Mouse (Mus musculus): Measurements from ENCODE around the gene Cckar. TPM values are rescaled to one million over a fixed set of nuclear protein-coding genes. Genes with fewer than 3 reads are reported as not detected.
A peak's percentile ranks its signal among the peaks of the same experiment; 100 is the strongest.

Cckar gene
- not detected in 2 replicates for total RNA-seq (2017)

- no peak for ATAC-seq (replicated peaks; ENCODE audit: low read depth, poor library complexity, severe bottlenecking)
These were observed at the start of gene Cckar for GRCm38 (mm10) chr5:53707235-53708177. Cckar (minus strand) TSS chr5:53707705.

DNA sequence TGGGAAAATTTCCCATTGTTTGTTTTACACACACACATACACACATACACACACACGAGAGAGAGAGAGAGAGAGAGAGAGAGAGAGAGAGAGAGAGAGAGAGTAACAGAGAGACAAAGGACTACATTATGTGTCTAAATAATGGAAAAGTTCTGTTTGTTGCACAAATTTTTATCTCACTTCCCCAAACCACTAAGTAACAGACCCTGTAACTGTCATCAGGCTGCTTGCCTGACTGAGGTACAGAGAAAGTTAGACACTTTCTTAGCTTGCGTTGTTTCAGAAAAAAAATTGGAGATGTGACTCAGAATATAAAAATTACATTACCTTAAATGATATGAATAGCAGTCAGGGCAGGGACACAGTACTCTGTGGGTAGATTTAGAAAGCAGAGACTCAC lies 36.6 kb upstream of the Cckar start:
- peak; percentile 54; the same call in 1 of the 2 replicates for ATAC-seq (replicated peaks; ENCODE audit: low read depth, poor library complexity, severe bottlenecking)

- ATAC-seq (replicated peaks; ENCODE audit: low read depth, poor library complexity, severe bottlenecking): no peak
These were observed 25.4 kb upstream of the Cckar start for GRCm38 (mm10) chr5:53732933-53733332.

DNA sequence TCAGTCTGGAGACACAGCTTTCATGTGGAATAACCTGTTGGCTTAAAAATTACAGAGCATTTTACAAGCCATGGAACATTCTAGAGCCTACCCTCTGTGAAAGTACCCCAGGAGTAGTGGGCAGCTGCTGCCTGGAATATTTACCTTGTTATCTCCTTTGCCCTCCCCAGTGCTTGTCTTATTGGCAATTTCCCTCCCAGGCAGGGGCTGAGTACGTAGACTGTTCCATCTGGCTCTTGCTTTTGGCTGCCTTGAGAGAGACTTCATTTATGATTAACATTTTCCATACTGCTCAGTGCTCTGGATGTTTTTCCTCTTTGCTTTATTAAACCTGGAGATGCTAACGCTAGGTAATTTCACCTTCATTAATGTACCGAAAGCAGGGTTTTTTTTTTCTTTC lies 20.1 kb upstream of the Cckar start:
- ATAC-seq (replicated peaks; ENCODE audit: low read depth, poor library complexity, severe bottlenecking): no peak

DNA sequence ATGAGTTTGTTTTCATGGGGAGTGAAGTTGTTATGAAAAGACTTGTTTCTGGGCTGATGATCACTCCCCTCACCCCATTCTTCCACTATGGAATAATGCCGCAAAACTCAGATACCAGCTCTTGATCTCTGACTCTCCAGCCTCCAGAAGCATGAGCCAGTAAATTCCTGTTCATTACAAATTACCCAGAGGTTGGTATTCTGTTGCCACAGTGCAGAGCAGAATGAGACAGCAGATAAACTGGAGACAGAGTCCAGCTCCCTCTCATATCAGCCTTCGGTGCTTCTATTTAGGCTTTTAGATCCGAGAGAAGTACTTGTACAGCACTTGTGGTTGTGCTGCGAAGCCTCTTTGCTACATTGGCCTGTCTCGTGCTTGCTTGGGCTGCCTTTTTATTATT lies 18.5 kb upstream of the Cckar start:
- ATAC-seq (replicated peaks; ENCODE audit: low read depth, poor library complexity, severe bottlenecking): no peak

GRCm38 (mm10) chr5:53716462-53716861 lies 9.0 kb upstream of the Cckar start:
- no peak for ATAC-seq (replicated peaks; ENCODE audit: low read depth, poor library complexity, severe bottlenecking)

DNA sequence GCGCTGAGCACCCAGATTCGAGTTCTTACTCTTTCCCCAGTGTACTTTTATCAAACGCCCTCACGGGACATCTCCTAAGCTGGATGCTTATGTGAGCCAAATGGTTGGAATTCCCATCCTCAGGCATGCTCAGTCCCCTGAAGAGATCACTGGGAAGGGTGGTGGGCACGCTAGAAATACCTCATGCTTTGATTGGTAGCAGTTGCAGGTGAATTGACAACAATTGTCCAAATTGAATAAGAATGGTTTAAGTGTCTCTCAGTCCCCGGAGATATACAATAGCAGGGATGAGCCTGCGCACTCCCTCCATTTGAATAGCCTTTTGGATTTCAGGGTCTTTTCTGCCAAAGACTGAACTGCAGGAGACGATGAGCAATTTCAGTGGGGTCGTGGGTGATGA lies 3.8 kb upstream of the Cckar start:
- ATAC-seq (replicated peaks; ENCODE audit: low read depth, poor library complexity, severe bottlenecking): no peak

- no peak for ATAC-seq (replicated peaks; ENCODE audit: low read depth, poor library complexity, severe bottlenecking)
These were observed 686 bp upstream of the Cckar start for GRCm38 (mm10) chr5:53708191-53708590.

DNA sequence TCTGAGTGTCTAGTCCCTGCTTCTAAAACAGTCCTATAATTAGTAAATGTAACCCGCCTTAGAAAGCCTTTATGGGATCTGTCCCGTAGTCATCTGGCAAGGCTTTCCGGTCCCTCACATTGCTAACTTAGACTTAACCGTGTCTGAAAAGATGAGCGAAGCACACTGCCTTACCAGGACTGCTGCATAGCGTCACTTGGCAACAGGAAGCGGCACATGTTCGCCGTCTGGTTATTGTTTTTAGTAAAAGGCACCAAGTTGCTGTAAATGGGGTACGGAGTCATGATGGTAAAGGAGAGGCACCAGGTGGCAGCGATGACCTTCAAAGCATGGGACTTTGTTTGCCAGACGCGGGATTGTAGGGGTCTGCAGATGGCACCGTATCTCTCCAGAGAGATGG lies 4.8 kb downstream of the Cckar start:
- ATAC-seq (replicated peaks; ENCODE audit: low read depth, poor library complexity, severe bottlenecking): no peak

DNA sequence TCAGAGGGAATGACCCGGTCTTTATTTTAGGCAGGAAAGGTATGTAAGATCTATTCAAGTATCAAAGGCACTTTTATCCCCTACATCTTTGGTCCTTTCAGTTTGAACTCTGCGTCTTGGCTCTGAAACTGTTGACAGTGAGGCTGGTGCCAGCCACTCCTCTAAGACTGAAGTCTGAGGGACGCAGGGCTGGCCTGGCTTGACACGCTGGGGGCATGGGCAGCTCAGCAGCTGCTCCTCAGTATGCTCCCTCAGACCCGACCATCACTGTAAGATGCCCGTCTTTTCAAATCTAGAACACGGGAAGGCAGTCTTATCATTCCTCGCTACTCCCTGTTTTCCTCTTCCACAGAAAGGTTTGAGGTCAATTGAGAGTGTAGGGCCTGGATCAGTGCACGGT lies 9.7 kb downstream of the Cckar start:
- ATAC-seq (replicated peaks; ENCODE audit: low read depth, poor library complexity, severe bottlenecking): no peak

- no peak for ATAC-seq (replicated peaks; ENCODE audit: low read depth, poor library complexity, severe bottlenecking)
These were observed 10.8 kb downstream of the Cckar start for GRCm38 (mm10) chr5:53696701-53697100.

- no peak for ATAC-seq (replicated peaks; ENCODE audit: low read depth, poor library complexity, severe bottlenecking)
These were observed 14.8 kb downstream of the Cckar start for GRCm38 (mm10) chr5:53692662-53693061.

- ATAC-seq (replicated peaks; ENCODE audit: low read depth, poor library complexity, severe bottlenecking): no peak
These were observed 15.4 kb downstream of the Cckar start for GRCm38 (mm10) chr5:53692100-53692499.

GRCm38 (mm10) chr5:53691577-53691976 lies 15.9 kb downstream of the Cckar start:
- ATAC-seq (replicated peaks; ENCODE audit: low read depth, poor library complexity, severe bottlenecking): no peak

DNA sequence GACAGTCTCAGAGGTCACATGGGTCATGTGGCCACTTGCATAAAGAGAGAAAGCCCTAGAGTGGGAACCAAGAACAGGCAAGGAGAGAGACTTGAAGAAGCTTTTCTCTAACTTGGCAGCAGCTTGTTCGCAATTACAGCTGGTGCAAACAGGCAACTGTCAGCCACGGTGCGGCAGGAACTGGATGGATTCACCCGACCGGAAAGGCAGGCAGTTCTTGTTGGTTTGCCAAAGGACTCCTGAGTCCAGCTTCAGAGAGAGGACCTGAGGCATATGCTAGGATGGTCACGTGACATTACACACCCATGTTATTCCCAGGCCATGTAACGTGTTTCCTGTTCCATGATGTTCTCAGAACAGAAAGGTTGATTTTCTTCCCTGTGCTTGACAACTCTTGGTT lies 19.2 kb downstream of the Cckar start:
- ATAC-seq (replicated peaks; ENCODE audit: low read depth, poor library complexity, severe bottlenecking): no peak

DNA sequence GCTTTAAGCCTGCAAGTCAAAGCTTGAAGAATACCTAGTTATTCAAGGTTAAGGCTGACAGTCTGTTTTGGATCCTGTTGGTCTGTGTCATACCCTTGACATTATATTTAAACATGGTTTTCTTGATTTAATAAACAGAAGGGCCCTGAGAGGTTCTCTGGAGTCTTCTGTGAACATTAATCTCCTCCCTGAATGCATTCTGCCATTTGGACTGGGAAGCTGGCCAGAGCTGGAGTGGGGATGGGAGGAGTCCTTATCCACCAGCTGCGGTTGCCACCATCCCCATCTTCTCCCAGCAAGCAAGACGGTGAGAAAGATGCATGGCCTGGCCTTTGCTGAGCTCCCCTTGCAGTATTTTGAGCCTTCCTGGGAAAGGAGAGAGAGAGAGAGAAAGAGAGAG lies 21.1 kb downstream of the Cckar start:
- ATAC-seq (replicated peaks; ENCODE audit: low read depth, poor library complexity, severe bottlenecking): no peak

DNA sequence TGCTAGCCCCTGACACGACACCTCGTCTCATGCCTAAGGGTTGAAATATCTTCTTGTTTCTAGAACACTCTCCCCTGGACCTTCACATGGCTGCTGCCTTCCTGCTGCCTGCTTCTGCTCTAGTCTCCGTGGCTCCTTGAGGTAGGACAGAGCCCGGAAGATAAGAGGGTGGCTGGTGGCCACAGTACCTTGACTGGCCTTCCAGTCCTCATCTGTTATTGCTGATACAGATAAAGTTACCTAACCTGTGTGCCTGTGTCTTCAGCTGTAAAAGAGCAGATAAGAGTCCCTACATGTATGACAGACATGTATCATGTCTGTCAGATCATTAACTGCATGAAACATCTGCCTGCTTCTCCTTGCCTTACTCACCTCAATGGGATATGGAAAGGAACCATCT lies 21.9 kb downstream of the Cckar start:
- 0 out of 2 replicates have a peak, but pooled peaks have one; percentile 11 for ATAC-seq (replicated peaks; ENCODE audit: low read depth, poor library complexity, severe bottlenecking)

GRCm38 (mm10) chr5:53684417-53684816 lies 23.1 kb downstream of the Cckar start:
- ATAC-seq (replicated peaks; ENCODE audit: low read depth, poor library complexity, severe bottlenecking): no peak

DNA sequence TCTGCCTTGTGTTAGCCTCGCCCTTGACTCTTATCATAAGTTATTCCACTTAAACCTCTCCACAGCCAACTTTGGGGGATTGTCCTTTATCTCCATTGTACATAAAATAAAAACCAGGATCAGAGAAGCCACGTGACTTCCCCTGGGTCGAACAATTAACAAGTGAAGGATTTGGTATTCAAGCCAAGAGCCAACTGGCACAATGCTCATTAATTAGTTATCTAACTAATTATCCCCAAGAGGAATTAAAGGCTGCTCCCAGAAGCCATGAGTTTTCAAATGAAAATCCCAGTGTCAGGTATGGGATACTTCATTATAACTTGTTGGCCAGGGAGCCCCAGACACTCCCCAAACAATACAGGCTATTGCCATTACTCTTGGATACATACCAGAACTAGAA lies 23.6 kb downstream of the Cckar start:
- ATAC-seq (replicated peaks; ENCODE audit: low read depth, poor library complexity, severe bottlenecking): no peak

- ATAC-seq (replicated peaks; ENCODE audit: low read depth, poor library complexity, severe bottlenecking): no peak
These were observed 27.9 kb downstream of the Cckar start for GRCm38 (mm10) chr5:53679651-53680050.

DNA sequence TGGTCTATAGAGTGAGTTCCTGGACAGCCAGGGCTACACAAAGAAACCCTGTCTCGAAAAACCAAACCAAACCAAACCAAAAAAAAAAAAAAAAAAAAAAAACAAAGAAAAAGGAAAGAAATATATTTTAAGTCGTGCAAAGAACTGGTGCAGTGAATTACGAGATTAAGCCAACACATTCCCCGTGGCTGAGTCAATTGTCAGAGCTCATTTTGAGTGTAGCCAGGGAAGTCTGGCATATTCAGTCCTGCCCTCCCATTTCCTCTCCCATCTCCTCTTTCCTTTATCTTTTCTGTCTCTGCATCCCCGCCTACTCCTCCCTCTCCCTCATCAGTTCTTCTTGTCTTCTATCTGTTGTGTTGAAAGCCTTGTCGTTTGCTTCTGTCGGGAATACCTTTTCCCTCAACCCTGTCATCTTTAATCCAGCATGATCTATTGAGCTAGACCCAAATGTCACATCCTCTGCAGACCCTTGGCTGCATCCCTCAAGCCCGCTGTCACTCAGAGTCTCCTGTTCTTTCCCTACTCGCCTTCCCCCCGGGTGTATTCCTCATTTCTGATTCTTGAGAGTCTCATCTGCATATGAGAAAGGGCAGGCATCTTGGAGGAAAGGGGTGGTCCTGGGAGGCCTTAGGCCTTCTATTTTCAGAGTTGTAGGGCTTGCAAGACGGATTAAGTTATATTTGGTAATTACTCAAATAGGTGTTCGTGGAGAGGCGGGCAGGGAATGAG lies 29.3 kb downstream of the Cckar start:
- ATAC-seq (replicated peaks; ENCODE audit: low read depth, poor library complexity, severe bottlenecking): no peak
